In the genomic region with DNA sequence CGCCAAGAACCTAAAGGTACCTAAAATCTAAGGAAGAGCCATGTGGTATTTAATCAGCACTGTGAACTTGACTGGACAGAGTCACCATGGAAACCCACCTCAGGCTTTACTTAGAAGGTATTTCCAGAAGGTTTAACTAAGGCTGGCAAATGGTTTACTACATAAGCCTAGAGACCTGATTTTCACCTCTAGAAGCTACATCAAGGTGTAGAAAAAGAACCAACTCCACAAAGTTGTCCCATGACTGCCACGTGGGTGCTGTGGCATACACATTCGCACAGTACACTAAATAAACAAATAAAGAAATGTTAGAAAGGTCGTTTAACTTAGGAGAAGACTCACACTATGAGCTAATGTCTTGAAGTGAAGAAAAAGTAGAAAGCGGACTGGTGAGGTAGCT, we compare ENCODE assay signal across 11 mouse cellular contexts.
"Had no signal": no experiment of that assay in that cellular context is flagged by ENCODE, and none has a peak within 500 bp of the region (broad histone marks: within the 10 kb centered on the region; RNA-seq: fewer than 3 reads in every experiment).

No protein-coding gene starts in this region.

- H3K4me1 ChIP-seq: limb, embryonic 13.5 days; midbrain, embryonic 12.5 days; neural tube, embryonic 15.5 days had no signal

- H3K36me3 ChIP-seq: midbrain, embryonic 12.5 days; neural tube, embryonic 15.5 days had no signal

- H3K27me3 ChIP-seq: limb, embryonic 13.5 days; midbrain, embryonic 12.5 days; neural tube, embryonic 15.5 days had no signal

- H3K27ac ChIP-seq: limb, embryonic 13.5 days; liver, embryonic 14.5 days; midbrain, embryonic 12.5 days; neural tube, embryonic 15.5 days had no signal

- H3K9ac ChIP-seq: limb, embryonic 13.5 days; liver, embryonic 14.5 days; midbrain, embryonic 12.5 days; neural tube, embryonic 15.5 days had no signal

- ATAC-seq: hindbrain, embryonic 16.5 days had no signal

- H3K4me3 ChIP-seq: limb, embryonic 13.5 days; midbrain, embryonic 12.5 days; myocyte; neural tube, embryonic 15.5 days had no signal

- H3K4me2 ChIP-seq: limb, embryonic 13.5 days; midbrain, embryonic 12.5 days; neural tube, embryonic 15.5 days had no signal

- DNase-seq: left cerebral cortex, postnatal 4 days; lung, adult 18-20 months; right cerebral cortex, adult 18-20 months; thymus, adult 2 months; thymus, postnatal 25 days had no signal

- H3K9me3 ChIP-seq: limb, embryonic 13.5 days; midbrain, embryonic 12.5 days; neural tube, embryonic 15.5 days had no signal
